Mouse (Mus musculus) heart, postnatal 0 days (tissue): ENCODE results near the gene Igf1r. TPM values are rescaled to one million over a fixed set of nuclear protein-coding genes. Genes with fewer than 3 reads are reported as not detected.

Experiments used
- ATAC-seq: fragments of 200-750 bp; cut with Nextera tagmentation; 2 replicates; pipeline ENCODE4 v1.8.0; 2017; ENCODE audit warnings: low read depth, moderate number of reproducible peaks, moderate library complexity; ENCODE audit not compliant: insufficient read depth
- DNase-seq: peaks from one replicate; pipeline ENCODE4 v3.0.0-alpha.2; 2016; ENCODE audit warnings: low spot score
- H3K27ac ChIP-seq: fragments of 300-500 bp; sonication (generic); 2 replicates; pipeline ENCODE4 v1.5.1; 2014; ENCODE audit warnings: low read depth, mild to moderate bottlenecking
- H3K27me3 ChIP-seq: fragments of 300-500 bp; sonication (generic); 2 replicates; pipeline ENCODE4 v1.6.1; 2014; ENCODE audit warnings: low read length, mixed read lengths; ENCODE audit not compliant: control insufficient read depth, insufficient read depth
- H3K36me3 ChIP-seq: fragments of 300-500 bp; sonication (generic); replicated peaks from 2 replicates; pipeline ENCODE4 v1.6.1; 2014; ENCODE audit warnings: low read length, mixed read lengths; ENCODE audit not compliant: control insufficient read depth, insufficient read depth
- H3K4me1 ChIP-seq: fragments of 300-500 bp; sonication (generic); 2 replicates; pipeline ENCODE4 v1.6.1; 2014; ENCODE audit warnings: antibody characterized with exemption; ENCODE audit not compliant: control insufficient read depth, insufficient read depth
- H3K4me2 ChIP-seq: fragments of 300-500 bp; sonication (generic); 2 replicates; pipeline ENCODE4 v1.6.1; 2014; ENCODE audit warnings: low read depth, mild to moderate bottlenecking, low read length, moderate library complexity
- H3K4me3 ChIP-seq: fragments of 300-500 bp; sonication (generic); 2 replicates; pipeline ENCODE4 v1.5.1; 2014; ENCODE audit warnings: low read depth, low read length
- H3K9ac ChIP-seq: fragments of 300-500 bp; sonication (generic); replicated peaks from 2 replicates; pipeline ENCODE4 v1.6.1; 2014; ENCODE audit warnings: low read depth, low read length, mixed read lengths
- H3K9me3 ChIP-seq: fragments of 300-500 bp; sonication (generic); replicated peaks from 2 replicates; pipeline ENCODE4 v1.6.1; 2016; ENCODE audit warnings: low read length; ENCODE audit not compliant: control insufficient read depth
- CTCF ChIP-seq: IDR thresholded peaks from 2 replicates; pipeline ENCODE4 v1.5.1; 2016; ENCODE audit warnings: antibody characterized with exemption, control low read depth, low read depth
- EP300 ChIP-seq: IDR thresholded peaks from 2 replicates; pipeline ENCODE4 v1.6.1; 2016; ENCODE audit warnings: antibody characterized with exemption, low read depth
- WGBS: fragments of 180-500 bp; shearing (Covaris S2); extraction: QIAGEN DNeasy Blood & Tissue Kit; methylation state at CpG from one replicate; pipeline ENCODE4 v1.1.7; 2014; 5-methylcytosine and 5-hydroxymethylcytosine counted together
- polyA plus RNA-seq: library from polyadenylated mRNA; unstranded; fragments of >200 nt; fragmentation: Nextera tagmentation; extraction: Ambion mirVana; gene quantifications from 2 replicates; pipeline ENCODE4 v1.2.1, GENCODE M21; 2015
- total RNA-seq: library from RNA; depleted of rRNA; stranded (reverse); fragments of >200 nt; gene quantifications from 2 replicates; pipeline ENCODE4 v1.2.3, GENCODE M21; 2014; ENCODE audit warnings: low replicate concordance

The Igf1r gene
- total and polyA plus RNA-seq, 2 experiments from 2014 or later: 8.8 to 41.8 TPM

DNA sequence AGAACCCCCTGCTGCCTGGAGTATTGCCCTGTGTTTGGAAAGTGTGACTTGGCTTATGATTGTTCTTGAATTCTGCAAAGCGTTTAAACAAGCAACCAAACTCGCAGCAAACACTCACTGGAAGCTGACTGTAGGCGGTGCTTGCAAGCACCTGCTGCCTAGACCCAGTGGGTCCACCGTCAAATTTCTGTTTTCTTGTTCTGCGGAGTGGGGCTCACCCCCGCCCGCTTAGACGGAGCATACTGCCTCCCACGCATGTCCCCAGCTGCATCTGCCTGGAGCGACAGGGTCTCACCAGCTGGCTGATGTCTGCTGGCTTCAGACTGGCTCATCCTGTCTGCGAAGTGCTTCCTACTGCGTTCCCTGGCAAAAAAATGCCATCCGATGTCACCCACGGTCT lies 311.9 kb downstream of the Igf1r start:
- H3K27ac ChIP-seq: no peak overlapping the region
- H3K4me2 ChIP-seq: peak overlapping the region; percentile 64
- no peaks in the 10 kb centered on the region for H3K36me3 ChIP-seq
- TF ChIP-seq EP300 (no peak), CTCF (no peak)
- WGBS: 17% methylated on average over 14 of the region's 14 CpGs
- peak overlapping the region; percentile 30 for H3K4me3 ChIP-seq
- peaks cover 12% of the 10 kb centered on the region for H3K4me1 ChIP-seq
- ATAC-seq (no peak), DNase-seq (no peak)
- H3K9ac ChIP-seq: no peak overlapping the region
- H3K27me3 ChIP-seq: no peaks in the 10 kb centered on the region
- no peaks in the 10 kb centered on the region for H3K9me3 ChIP-seq

DNA sequence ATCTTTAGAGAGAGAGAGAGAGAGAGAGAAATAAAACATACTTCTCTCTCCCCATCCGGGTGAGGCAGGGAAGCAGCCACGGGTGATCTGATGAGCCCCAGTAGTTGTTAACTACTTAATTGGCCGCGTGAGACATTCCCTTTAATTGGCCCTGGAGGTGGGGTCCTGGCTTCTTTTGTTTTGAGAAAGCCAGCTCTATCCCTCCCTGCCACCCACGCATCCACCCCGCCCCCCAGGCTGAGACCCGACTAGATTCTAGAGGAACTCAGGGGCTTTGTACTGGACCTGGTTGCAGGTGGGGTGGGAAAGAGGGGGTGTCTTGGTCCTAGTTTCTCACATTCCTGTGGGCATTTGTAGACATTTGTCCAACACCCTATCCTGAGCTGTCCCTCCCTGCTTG lies 312.8 kb downstream of the Igf1r start:
- ATAC-seq: no peak
- no peaks in the 10 kb centered on the region for H3K27me3 ChIP-seq

DNA sequence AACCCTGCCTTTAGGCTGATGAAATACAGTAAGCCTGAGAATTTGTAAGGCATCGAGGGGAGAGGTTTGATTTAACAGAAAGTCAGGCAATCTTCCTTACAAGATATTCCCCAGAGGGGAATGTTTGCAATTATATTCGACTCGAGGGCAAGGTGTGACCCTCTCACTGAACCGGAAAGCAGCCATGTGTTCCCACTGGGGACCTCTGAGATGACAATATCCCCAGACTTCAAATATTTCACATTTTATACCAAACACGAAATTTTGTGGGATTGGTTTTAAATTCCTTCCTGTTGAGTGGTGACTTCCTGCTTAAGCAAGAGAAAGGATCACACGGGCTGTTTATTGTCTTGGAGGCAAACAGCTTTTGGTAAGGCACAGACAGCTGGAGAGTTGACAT lies 314.1 kb downstream of the Igf1r start:
- Histone ChIP-seq H3K4me2 (no peak overlapping the region), H3K4me1 (peaks cover 16% of the 10 kb centered on the region), H3K4me3 (no peak overlapping the region), H3K27ac (no peak overlapping the region), H3K9me3 (no peaks in the 10 kb centered on the region), H3K27me3 (no peaks in the 10 kb centered on the region), H3K9ac (no peak overlapping the region), H3K36me3 (no peaks in the 10 kb centered on the region)
- DNase-seq: peak; percentile 26
- 37% methylated on average over 6 of the region's 6 CpGs for WGBS
- TF ChIP-seq CTCF: no peak
- TF ChIP-seq EP300: no peak
- no peak for ATAC-seq

More for the DNA sequence above, 312.8 kb downstream of the Igf1r start:
- H3K4me1 ChIP-seq: peaks cover 12% of the 10 kb centered on the region
- no peak for DNase-seq
- H3K4me3 ChIP-seq: no peak overlapping the region
- no peaks in the 10 kb centered on the region for H3K9me3 ChIP-seq
- H3K27ac ChIP-seq: no peak overlapping the region
- no peaks in the 10 kb centered on the region for H3K36me3 ChIP-seq
- no peak for TF ChIP-seq CTCF
- TF ChIP-seq EP300: no peak
- WGBS: 55% methylated on average over 7 of the region's 7 CpGs
- no peak overlapping the region for H3K9ac ChIP-seq
- no peak overlapping the region for H3K4me2 ChIP-seq

- H3K9me3 ChIP-seq: no peaks in the 10 kb centered on the region
- 0 out of 2 replicates have a peak, but pooled peaks cover 3% of the 10 kb centered on the region for H3K27me3 ChIP-seq
- ATAC-seq (no peak), DNase-seq (no peak)
- H3K4me2 ChIP-seq: no peak overlapping the region
- no peak overlapping the region for H3K4me3 ChIP-seq
- WGBS: 31% methylated on average over 4 of the region's 4 CpGs
- TF ChIP-seq EP300 (no peak), CTCF (no peak)
- no peaks in the 10 kb centered on the region for H3K36me3 ChIP-seq
- H3K4me1 ChIP-seq: 0 out of 2 replicates have a peak, but pooled peaks cover 4% of the 10 kb centered on the region
- no peak overlapping the region for H3K9ac ChIP-seq
- no peak overlapping the region for H3K27ac ChIP-seq
These were observed 317.9 kb downstream of the Igf1r start for GRCm38 (mm10) chr7:68270551-68270950.

DNA sequence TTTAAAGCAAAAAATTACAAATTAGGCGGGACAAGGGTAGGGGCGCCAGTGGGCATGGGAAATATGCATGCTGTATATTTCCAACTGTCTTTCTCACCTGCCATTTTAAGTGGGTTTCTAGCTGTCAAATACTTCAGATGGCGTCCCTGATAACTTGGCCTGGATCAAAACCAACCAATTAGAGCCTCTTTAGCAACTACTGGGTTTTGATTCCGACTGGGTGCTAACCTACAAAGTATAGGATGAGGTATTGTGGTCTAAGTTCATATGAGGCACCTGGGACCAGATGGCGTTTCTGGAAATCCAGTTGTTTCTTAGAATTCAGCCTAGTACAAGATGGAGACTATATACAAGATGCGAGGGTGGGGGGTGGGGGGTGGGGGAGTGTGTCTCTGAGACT lies 319.2 kb downstream of the Igf1r start:
- H3K4me3 ChIP-seq: no peak overlapping the region
- no peak for TF ChIP-seq CTCF
- no peak for TF ChIP-seq EP300
- no peaks in the 10 kb centered on the region for H3K9me3 ChIP-seq
- H3K27ac ChIP-seq: no peak overlapping the region
- DNase-seq (no peak), ATAC-seq (no peak)
- 88% methylated on average over 6 of the region's 6 CpGs for WGBS
- peaks cover 14% of the 10 kb centered on the region for H3K4me1 ChIP-seq
- no peak overlapping the region for H3K4me2 ChIP-seq
- H3K9ac ChIP-seq: no peak overlapping the region
- H3K27me3 ChIP-seq: peaks cover 7% of the 10 kb centered on the region; the same call in 1 of the 2 replicates
- no peaks in the 10 kb centered on the region for H3K36me3 ChIP-seq

DNA sequence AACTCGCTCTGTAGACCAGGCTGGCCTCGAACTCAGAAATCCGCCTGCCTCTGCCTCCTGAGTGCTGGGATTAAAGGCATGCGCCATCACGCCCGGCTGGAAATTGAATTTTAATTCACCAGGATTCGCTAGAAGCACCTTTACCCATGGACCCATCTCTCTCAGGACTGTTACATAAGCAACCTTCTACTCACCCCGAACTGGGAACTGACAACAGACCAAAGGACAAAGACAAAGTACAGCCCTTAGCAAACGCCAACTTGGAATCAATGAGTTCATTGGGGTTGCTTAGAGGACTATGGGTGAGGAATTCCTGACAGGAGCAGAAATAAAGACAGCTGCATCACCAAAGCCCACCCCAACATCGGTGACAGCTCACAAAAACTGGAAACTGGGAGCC lies 320.0 kb downstream of the Igf1r start:
- H3K9ac ChIP-seq: no peak overlapping the region
- peaks cover 7% of the 10 kb centered on the region; the same call in 1 of the 2 replicates for H3K27me3 ChIP-seq
- H3K9me3 ChIP-seq: no peaks in the 10 kb centered on the region
- no peak overlapping the region for H3K4me3 ChIP-seq
- DNase-seq (no peak), ATAC-seq (no peak)
- peaks cover 14% of the 10 kb centered on the region for H3K4me1 ChIP-seq
- H3K27ac ChIP-seq: no peak overlapping the region
- no peaks in the 10 kb centered on the region for H3K36me3 ChIP-seq
- TF ChIP-seq CTCF: no peak
- TF ChIP-seq EP300: no peak
- WGBS: 82% methylated on average over 10 of the region's 10 CpGs
- H3K4me2 ChIP-seq: no peak overlapping the region
